Mouse (Mus musculus) liver, embryonic 14.5 days (tissue): ENCODE measurements around the gene Efs.

Source experiments
- CTCF ChIP-seq: IDR thresholded peaks from 2 replicates; pipeline ENCODE4 v1.5.1; 2016; ENCODE audit warnings: antibody characterized with exemption, low read depth, control low read depth
- EP300 ChIP-seq: IDR thresholded peaks from 2 replicates; pipeline ENCODE4 v1.6.1; 2016; ENCODE audit warnings: antibody characterized with exemption, low read depth

GRCm38 (mm10) chr14:54908682-54909081, 17.2 kb downstream of the Efs start:
- TF ChIP-seq CTCF, result no peak
- TF ChIP-seq EP300, result no peak
